Mouse (Mus musculus): ENCODE results near the gene Cbl.

DNA sequence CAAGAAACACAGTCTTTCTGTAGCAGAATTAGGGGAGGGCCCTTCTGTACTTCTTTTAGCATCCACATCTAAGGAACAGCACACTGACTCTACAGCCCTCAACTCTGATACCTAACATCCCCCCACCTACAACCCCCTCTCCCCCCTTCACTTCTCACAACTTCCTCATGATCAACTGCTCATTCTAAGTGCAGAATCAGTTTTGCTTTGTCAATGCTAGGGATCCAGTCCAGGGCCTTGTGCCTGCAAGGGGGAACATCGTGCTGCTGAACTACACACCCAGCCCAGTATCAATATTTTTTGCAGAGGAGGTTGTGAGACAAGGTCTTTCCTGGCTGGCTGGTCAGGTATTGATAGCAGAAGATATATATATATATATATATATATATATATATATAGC, 57.9 kb downstream of the Cbl start:
- TF ChIP-seq POLR2A (IDR thresholded peaks at IDR 0.05; ENCODE audit: borderline replicate concordance, extremely low read depth, low read depth, low read length) (no peak), CTCF (IDR thresholded peaks at IDR 0.05; ENCODE audit: insufficient read depth, low read length) (no peak)
